Mouse (Mus musculus) small intestine, adult 2 months (tissue): ENCODE measurements around the gene Thy1. TPM values are rescaled to one million over a fixed set of nuclear protein-coding genes. Genes with fewer than 3 reads are reported as not detected.

Experiments used
- H3K27ac ChIP-seq: fragments of 200-500 bp; 2 replicates; pipeline ENCODE4 v1.5.1; 2012; ENCODE audit warnings: low read depth, low read length, control low read depth, inconsistent platforms; ENCODE audit not compliant: insufficient read depth
- H3K27me3 ChIP-seq: fragments of 200-500 bp; 2 replicates; pipeline ENCODE4 v1.6.1; 2012; ENCODE audit warnings: mild to moderate bottlenecking, moderate library complexity, low read length, inconsistent platforms; ENCODE audit not compliant: control insufficient read depth, insufficient read depth
- H3K36me3 ChIP-seq: fragments of 200-500 bp; 2 replicates; pipeline ENCODE4 v1.6.1; 2012; ENCODE audit warnings: mild to moderate bottlenecking, low read length, control low read depth, inconsistent platforms; ENCODE audit not compliant: control insufficient read depth, insufficient read depth
- H3K4me1 ChIP-seq: fragments of 200-500 bp; 2 replicates; pipeline ENCODE4 v1.6.1; 2012; ENCODE audit warnings: low read length, inconsistent platforms, mixed read lengths; ENCODE audit not compliant: control insufficient read depth, insufficient read depth, insufficient read length
- H3K4me3 ChIP-seq: fragments of 200-500 bp; 2 replicates; pipeline ENCODE4 v1.5.1; 2012; ENCODE audit warnings: low read depth, mild to moderate bottlenecking, control low read depth, inconsistent platforms, low read length, moderate library complexity
- CTCF ChIP-seq: fragments of 200-500 bp; IDR thresholded peaks from 2 replicates; pipeline ENCODE4 v1.5.1; 2012; ENCODE audit warnings: low read depth, mild to moderate bottlenecking, control low read depth, inconsistent platforms, low read length, moderate library complexity, mixed read lengths; ENCODE audit not compliant: insufficient replicate concordance, insufficient read length; ENCODE audit errors: extremely low read depth
- POLR2A ChIP-seq: fragments of 200-500 bp; IDR thresholded peaks from 2 replicates; pipeline ENCODE4 v1.6.1; 2012; ENCODE audit warnings: low read depth, mild to moderate bottlenecking, control low read depth, inconsistent platforms, low read length, moderate library complexity
- WGBS: fragments of 180-500 bp; shearing (Covaris S2); methylation state at CpG from one replicate; pipeline ENCODE4 v1.1.7; 2018; 5-methylcytosine and 5-hydroxymethylcytosine counted together
- polyA plus RNA-seq: library from polyadenylated mRNA; depleted of rRNA; stranded (reverse); fragments of >200 nt; gene quantifications from 2 replicates; pipeline ENCODE4 v1.2.3, GENCODE M21; 2012

The Thy1 gene
- polyA plus RNA-seq, 1 experiment: 20.7 TPM

- Histone ChIP-seq H3K4me3 (no peak overlapping the region), H3K27ac (no peak overlapping the region), H3K27me3 (no peaks in the 10 kb centered on the region), H3K36me3 (no peaks in the 10 kb centered on the region), H3K4me1 (no peaks in the 10 kb centered on the region)
- WGBS: 64% methylated on average over 13 of the region's 13 CpGs
- TF ChIP-seq POLR2A: no peak
- no peak for TF ChIP-seq CTCF
These were observed 9.0 kb upstream of the Thy1 start for GRCm38 (mm10) chr9:44033957-44034727.

- no peaks in the 10 kb centered on the region for H3K27me3 ChIP-seq
- no peak for TF ChIP-seq POLR2A
- TF ChIP-seq CTCF: no peak
- H3K4me3 ChIP-seq: no peak overlapping the region
- WGBS: 84% methylated on average over 5 of the region's 5 CpGs
- H3K27ac ChIP-seq: no peak overlapping the region
- no peaks in the 10 kb centered on the region for H3K4me1 ChIP-seq
- H3K36me3 ChIP-seq: no peaks in the 10 kb centered on the region
These were observed 6.1 kb upstream of the Thy1 start for GRCm38 (mm10) chr9:44037106-44037505.

GRCm38 (mm10) chr9:44041511-44042395, 1.4 kb upstream of the Thy1 start:
- peaks cover 13% of the 10 kb centered on the region for H3K27me3 ChIP-seq
- 77% methylated on average over 7 of the region's 7 CpGs for whole genome bisulfite sequencing
- H3K27ac ChIP-seq: no peak overlapping the region
- no peak overlapping the region for H3K4me3 ChIP-seq
- no peaks in the 10 kb centered on the region for H3K36me3 ChIP-seq
- TF ChIP-seq POLR2A (no peak), CTCF (no peak)
- H3K4me1 ChIP-seq: peaks cover 2% of the 10 kb centered on the region; the same call in 1 of the 2 replicates

DNA sequence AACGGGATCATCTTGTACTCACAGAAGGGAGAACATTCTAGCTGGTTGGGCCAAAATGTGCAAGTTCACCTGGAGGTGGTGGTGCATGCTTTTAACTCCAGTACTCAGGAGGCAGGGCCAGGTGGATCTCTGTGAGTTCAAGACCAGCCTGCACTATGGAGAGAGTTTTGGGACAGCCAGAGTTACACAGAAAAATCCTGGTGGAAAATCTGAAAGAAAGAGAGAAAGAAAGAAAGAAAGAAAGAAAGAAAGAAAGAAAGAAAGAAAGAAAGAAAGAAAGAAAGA, 846 bp upstream of the Thy1 start:
- no peak overlapping the region for H3K4me3 ChIP-seq
- WGBS: 73% methylated on average over 1 of the region's 1 CpGs
- H3K27me3 ChIP-seq: peaks cover 15% of the 10 kb centered on the region
- peaks cover 2% of the 10 kb centered on the region; the same call in 1 of the 2 replicates for H3K4me1 ChIP-seq
- H3K27ac ChIP-seq: no peak overlapping the region
- no peaks in the 10 kb centered on the region for H3K36me3 ChIP-seq
- TF ChIP-seq POLR2A: no peak
- no peak for TF ChIP-seq CTCF

GRCm38 (mm10) chr9:44043708-44044425, 683 bp downstream of the Thy1 start:
- Histone ChIP-seq H3K4me3 (peak overlapping the region; percentile 54), H3K27ac (no peak overlapping the region), H3K27me3 (peaks cover 15% of the 10 kb centered on the region), H3K36me3 (no peaks in the 10 kb centered on the region), H3K4me1 (peaks cover 2% of the 10 kb centered on the region; the same call in 1 of the 2 replicates)
- TF ChIP-seq CTCF (no peak), POLR2A (no peak)
- WGBS: 4% methylated on average over 23 of the region's 23 CpGs

DNA sequence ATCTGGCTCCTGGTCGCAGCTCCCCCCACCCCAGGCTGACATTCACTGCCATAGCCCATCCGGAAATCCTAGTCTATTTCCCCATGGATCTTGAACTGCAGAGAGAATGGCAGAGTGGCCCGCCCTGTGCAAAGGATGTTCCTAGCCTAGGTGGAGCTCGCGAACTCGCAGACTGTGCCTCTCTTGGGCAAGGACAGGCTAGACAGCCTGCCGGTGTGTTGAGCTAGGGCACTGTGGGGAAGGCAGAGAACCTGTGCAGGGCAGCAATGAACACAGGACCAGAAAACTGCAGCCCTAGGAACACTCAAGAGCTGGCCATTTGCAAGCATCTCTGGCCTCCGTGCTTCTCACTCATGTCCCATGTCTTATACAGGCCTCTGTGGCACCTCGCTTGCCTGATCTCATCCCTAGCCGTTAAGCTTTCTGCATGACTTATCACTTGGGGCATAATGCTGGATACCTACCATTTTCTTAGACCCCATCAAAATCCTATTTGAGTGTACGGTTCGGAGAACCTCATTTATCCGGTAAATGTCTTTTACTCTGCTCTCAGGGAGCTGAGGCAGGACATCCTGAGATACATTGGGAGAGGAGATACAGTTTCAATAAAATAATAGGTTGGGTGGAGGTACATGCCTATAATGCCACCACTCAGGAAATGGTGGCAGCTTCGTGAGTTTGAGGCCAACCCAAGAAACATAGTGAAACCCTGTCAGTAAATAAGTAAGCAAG, 1.4 kb downstream of the Thy1 start:
- WGBS: 44% methylated on average over 14 of the region's 14 CpGs
- Histone ChIP-seq H3K27ac (no peak overlapping the region), H3K4me1 (peaks cover 2% of the 10 kb centered on the region; the same call in 1 of the 2 replicates), H3K4me3 (peak overlapping the region; percentile 54), H3K36me3 (no peaks in the 10 kb centered on the region), H3K27me3 (peaks cover 15% of the 10 kb centered on the region)
- no peak for TF ChIP-seq CTCF
- TF ChIP-seq POLR2A: no peak
